Mouse (Mus musculus) mature B cell (primary cell): ENCODE measurements at regions not wholly inside any gene's neighbourhood (a gene's known extent, or its start where the extent isn't known, plus 50 kb on each side); places are given as distances from the start of the nearest gene placed in this dataset.

Source experiments
- in situ Hi-C: fragments of 300-500 bp; cut with MboI; formaldehyde crosslinking; loops from 2 replicates; pipeline ENCODE4 v1.14.3; 2019

GRCm38 (mm10) chr15:59845158-59845739 is 171.2 kb downstream of the 4933412E24Rik start:
- in situ Hi-C loops = no loop called here

- in situ Hi-C loops = no loop called here
These were observed 179.8 kb downstream of the 4933412E24Rik start for GRCm38 (mm10) chr15:59836631-59837030.

- in situ Hi-C loops = no loop called here
These were observed 183.2 kb downstream of the 4933412E24Rik start for GRCm38 (mm10) chr15:59833232-59833631.

GRCm38 (mm10) chr15:59831481-59831880 is 184.9 kb downstream of the 4933412E24Rik start:
- in situ Hi-C loops = no loop called here

- in situ Hi-C loops = no loop called here
These were observed 185.6 kb downstream of the 4933412E24Rik start for GRCm38 (mm10) chr15:59830553-59831462.

- in situ Hi-C loops = loop anchor here (10.0 kb wide), 1 partner anchor 434 kb away; no protein-coding TSS in a partner anchor
These were observed 188.0 kb downstream of the 4933412E24Rik start for GRCm38 (mm10) chr15:59828421-59828820.

- in situ Hi-C loops = loop anchor here (10.0 kb wide), 1 partner anchor 432 kb away; no protein-coding TSS in a partner anchor
These were observed 190.1 kb downstream of the 4933412E24Rik start for GRCm38 (mm10) chr15:59826164-59826950.

GRCm38 (mm10) chr15:59823921-59824320 is 192.5 kb downstream of the 4933412E24Rik start:
- in situ Hi-C loops = loop anchor here (10.0 kb wide), 1 partner anchor 429 kb away; no protein-coding TSS in a partner anchor

GRCm38 (mm10) chr15:59822995-59823681 is 193.3 kb downstream of the 4933412E24Rik start:
- in situ Hi-C loops = loop anchor here (10.0 kb wide), 1 partner anchor 428 kb away; no protein-coding TSS in a partner anchor

- in situ Hi-C loops = loop anchor here (10.0 kb wide), 1 partner anchor 426 kb away; no protein-coding TSS in a partner anchor
These were observed 196.1 kb downstream of the 4933412E24Rik start for GRCm38 (mm10) chr15:59820317-59820716.

GRCm38 (mm10) chr15:59816031-59816430 is 200.4 kb downstream of the 4933412E24Rik start:
- in situ Hi-C loops = no loop called here

- in situ Hi-C loops = no loop called here
These were observed 204.8 kb downstream of the 4933412E24Rik start for GRCm38 (mm10) chr15:59811566-59811965.

GRCm38 (mm10) chr15:59809361-59809760 is 207.1 kb downstream of the 4933412E24Rik start:
- in situ Hi-C loops = no loop called here

GRCm38 (mm10) chr15:59807723-59808122 is 208.7 kb downstream of the 4933412E24Rik start:
- in situ Hi-C loops = no loop called here

- in situ Hi-C loops = no loop called here
These were observed 210.6 kb downstream of the 4933412E24Rik start for GRCm38 (mm10) chr15:59805771-59806170.

- in situ Hi-C loops = no loop called here
These were observed 211.6 kb downstream of the 4933412E24Rik start for GRCm38 (mm10) chr15:59804821-59805220.

GRCm38 (mm10) chr15:59804394-59804793 is 212.0 kb downstream of the 4933412E24Rik start:
- in situ Hi-C loops = no loop called here

GRCm38 (mm10) chr15:59802276-59802675 is 214.1 kb downstream of the 4933412E24Rik start:
- in situ Hi-C loops = no loop called here

- in situ Hi-C loops = no loop called here
These were observed 217.1 kb downstream of the 4933412E24Rik start for GRCm38 (mm10) chr15:59799124-59799815.

GRCm38 (mm10) chr15:59798486-59798885 is 217.9 kb downstream of the 4933412E24Rik start:
- in situ Hi-C loops = no loop called here

GRCm38 (mm10) chr15:59795717-59796116 is 220.7 kb downstream of the 4933412E24Rik start:
- in situ Hi-C loops = no loop called here
